Mouse (Mus musculus) embryonic facial prominence, embryonic 12.5 days (tissue): ENCODE data around the gene Slc17a9. TPM values are rescaled to one million over a fixed set of nuclear protein-coding genes. Genes with fewer than 3 reads are reported as not detected.

Source experiments
- ATAC-seq: fragments of 200-750 bp; cut with Nextera tagmentation; 2 replicates; pipeline ENCODE4 v1.8.0; 2017; ENCODE audit not compliant: insufficient number of reproducible peaks, insufficient read depth, low FRiP score, low TSS enrichment
- H3K27ac ChIP-seq: fragments of 300-500 bp; sonication (generic); 2 replicates; pipeline ENCODE4 v1.5.1; 2016; ENCODE audit warnings: mild to moderate bottlenecking
- H3K27me3 ChIP-seq: fragments of 300-500 bp; sonication (generic); 2 replicates; pipeline ENCODE4 v1.6.1; 2016; ENCODE audit warnings: mild to moderate bottlenecking, moderate library complexity
- H3K36me3 ChIP-seq: fragments of 300-500 bp; sonication (generic); 2 replicates; pipeline ENCODE4 v1.6.1; 2016; ENCODE audit warnings: mild to moderate bottlenecking
- H3K4me1 ChIP-seq: fragments of 300-500 bp; sonication (generic); 2 replicates; pipeline ENCODE4 v1.6.1; 2016
- H3K4me2 ChIP-seq: fragments of 300-500 bp; sonication (generic); replicated peaks from 2 replicates; pipeline ENCODE4 v1.6.1; 2016; ENCODE audit warnings: mild to moderate bottlenecking, moderate library complexity
- H3K4me3 ChIP-seq: fragments of 300-500 bp; sonication (generic); 2 replicates; pipeline ENCODE4 v1.5.1; 2016; ENCODE audit warnings: mild to moderate bottlenecking
- H3K9ac ChIP-seq: fragments of 300-500 bp; sonication (generic); 2 replicates; pipeline ENCODE4 v1.6.1; 2016; ENCODE audit warnings: mild to moderate bottlenecking, moderate library complexity
- H3K9me3 ChIP-seq: fragments of 300-500 bp; sonication (generic); 2 replicates; pipeline ENCODE4 v1.6.1; 2016; ENCODE audit warnings: mild to moderate bottlenecking, moderate library complexity
- WGBS: fragments of 180-500 bp; shearing (Covaris S2); methylation state at CpG from one replicate; pipeline ENCODE4 v1.1.7; 2016; 5-methylcytosine and 5-hydroxymethylcytosine counted together
- polyA plus RNA-seq: library from polyadenylated mRNA; unstranded; fragments of >200 nt; fragmentation: Nextera tagmentation; extraction: Ambion mirVana; gene quantifications from 2 replicates; pipeline ENCODE4 v1.2.1, GENCODE M21; 2016

The Slc17a9 gene
- polyA plus RNA-seq, 1 experiment from 2014 or later, result 0.56 TPM

- Histone ChIP-seq H3K27ac (no peak overlapping the region), H3K36me3 (no peaks in the 10 kb centered on the region), H3K9me3 (no peaks in the 10 kb centered on the region), H3K4me3 (no peak overlapping the region), H3K9ac (no peak overlapping the region), H3K4me2 (no peak overlapping the region), H3K4me1 (no peaks in the 10 kb centered on the region), H3K27me3 (no peaks in the 10 kb centered on the region)
- WGBS, result 73% methylated on average over 2 of the region's 2 CpGs
- no peak for ATAC-seq
These were observed 12.9 kb downstream of the Slc17a9 start for GRCm38 (mm10) chr2:180737984-180738383.

- no peak overlapping the region for H3K27ac ChIP-seq
- H3K9me3 ChIP-seq, result no peaks in the 10 kb centered on the region
- no peaks in the 10 kb centered on the region for H3K36me3 ChIP-seq
- no peaks in the 10 kb centered on the region for H3K4me1 ChIP-seq
- no peak overlapping the region for H3K4me2 ChIP-seq
- no peak overlapping the region for H3K9ac ChIP-seq
- ATAC-seq, result no peak
- 31% methylated on average over 3 of the region's 3 CpGs for WGBS
- no peak overlapping the region for H3K4me3 ChIP-seq
- H3K27me3 ChIP-seq, result no peaks in the 10 kb centered on the region
These were observed 15.3 kb downstream of the Slc17a9 start for GRCm38 (mm10) chr2:180740349-180740748.

GRCm38 (mm10) chr2:180741421-180741820, 16.4 kb downstream of the Slc17a9 start:
- H3K4me2 ChIP-seq, result no peak overlapping the region
- H3K36me3 ChIP-seq, result no peaks in the 10 kb centered on the region
- H3K4me1 ChIP-seq, result no peaks in the 10 kb centered on the region
- H3K4me3 ChIP-seq, result no peak overlapping the region
- 72% methylated on average over 7 of the region's 7 CpGs for WGBS
- H3K27me3 ChIP-seq, result no peaks in the 10 kb centered on the region
- no peaks in the 10 kb centered on the region for H3K9me3 ChIP-seq
- no peak for ATAC-seq
- H3K27ac ChIP-seq, result no peak overlapping the region
- H3K9ac ChIP-seq, result no peak overlapping the region

- Histone ChIP-seq H3K4me1 (no peaks in the 10 kb centered on the region), H3K4me3 (no peak overlapping the region), H3K36me3 (no peaks in the 10 kb centered on the region), H3K4me2 (no peak overlapping the region), H3K27me3 (no peaks in the 10 kb centered on the region), H3K9ac (no peak overlapping the region), H3K9me3 (no peaks in the 10 kb centered on the region), H3K27ac (no peak overlapping the region)
- 85% methylated on average over 6 of the region's 6 CpGs for WGBS
- no peak for ATAC-seq
These were observed 17.8 kb downstream of the Slc17a9 start for GRCm38 (mm10) chr2:180742820-180743219.

GRCm38 (mm10) chr2:180743321-180743720, 18.3 kb downstream of the Slc17a9 start:
- Histone ChIP-seq H3K27ac (no peak overlapping the region), H3K36me3 (no peaks in the 10 kb centered on the region), H3K27me3 (no peaks in the 10 kb centered on the region), H3K9me3 (no peaks in the 10 kb centered on the region), H3K4me2 (no peak overlapping the region), H3K4me3 (no peak overlapping the region), H3K4me1 (no peaks in the 10 kb centered on the region), H3K9ac (no peak overlapping the region)
- WGBS, result 86% methylated on average over 2 of the region's 2 CpGs
- ATAC-seq, result no peak

- no peak overlapping the region for H3K4me3 ChIP-seq
- peak; percentile 60; the same call in 1 of the 2 replicates for ATAC-seq
- 35% methylated on average over 17 of the region's 17 CpGs for WGBS
These were observed 20.3 kb downstream of the Slc17a9 start for GRCm38 (mm10) chr2:180745248-180745927.

GRCm38 (mm10) chr2:180746569-180747192, 21.6 kb downstream of the Slc17a9 start:
- Histone ChIP-seq H3K9ac (no peak overlapping the region), H3K4me2 (no peak overlapping the region), H3K27me3 (no peaks in the 10 kb centered on the region), H3K9me3 (no peaks in the 10 kb centered on the region), H3K4me1 (no peaks in the 10 kb centered on the region), H3K27ac (no peak overlapping the region), H3K4me3 (no peak overlapping the region), H3K36me3 (no peaks in the 10 kb centered on the region)
- no peak for ATAC-seq
- WGBS, result 23% methylated on average over 5 of the region's 5 CpGs

More at GRCm38 (mm10) chr2:180745248-180745927, 20.3 kb downstream of the Slc17a9 start:
- Histone ChIP-seq H3K4me1 (no peaks in the 10 kb centered on the region), H3K27ac (no peak overlapping the region), H3K27me3 (no peaks in the 10 kb centered on the region), H3K4me2 (no peak overlapping the region), H3K9me3 (no peaks in the 10 kb centered on the region), H3K9ac (no peak overlapping the region), H3K36me3 (no peaks in the 10 kb centered on the region)

GRCm38 (mm10) chr2:180748904-180749303, 23.8 kb downstream of the Slc17a9 start:
- Histone ChIP-seq H3K9ac (no peak overlapping the region), H3K27ac (no peak overlapping the region), H3K9me3 (no peaks in the 10 kb centered on the region), H3K4me1 (no peaks in the 10 kb centered on the region), H3K27me3 (no peaks in the 10 kb centered on the region), H3K4me3 (no peak overlapping the region), H3K36me3 (no peaks in the 10 kb centered on the region), H3K4me2 (no peak overlapping the region)
- WGBS, result 31% methylated on average over 5 of the region's 5 CpGs
- ATAC-seq, result no peak

- no peak for ATAC-seq
- H3K27me3 ChIP-seq, result no peaks in the 10 kb centered on the region
- no peak overlapping the region for H3K9ac ChIP-seq
- H3K36me3 ChIP-seq, result no peaks in the 10 kb centered on the region
- no peak overlapping the region for H3K4me3 ChIP-seq
- H3K9me3 ChIP-seq, result no peaks in the 10 kb centered on the region
- no peak overlapping the region for H3K4me2 ChIP-seq
- H3K27ac ChIP-seq, result no peak overlapping the region
- no peaks in the 10 kb centered on the region for H3K4me1 ChIP-seq
- 74% methylated on average over 5 of the region's 5 CpGs for WGBS
These were observed 30.1 kb downstream of the Slc17a9 start for GRCm38 (mm10) chr2:180754976-180755688.

- H3K4me1 ChIP-seq, result no peaks in the 10 kb centered on the region
- H3K4me3 ChIP-seq, result no peak overlapping the region
- H3K27ac ChIP-seq, result no peak overlapping the region
- no peaks in the 10 kb centered on the region for H3K9me3 ChIP-seq
- H3K4me2 ChIP-seq, result no peak overlapping the region
- ATAC-seq, result no peak
- H3K9ac ChIP-seq, result no peak overlapping the region
- H3K27me3 ChIP-seq, result no peaks in the 10 kb centered on the region
- WGBS, result 2% methylated on average over 8 of the region's 8 CpGs
- H3K36me3 ChIP-seq, result no peaks in the 10 kb centered on the region
These were observed 30.8 kb downstream of the Slc17a9 start for GRCm38 (mm10) chr2:180755896-180756295.

- Histone ChIP-seq H3K4me2 (no peak overlapping the region), H3K9me3 (no peaks in the 10 kb centered on the region), H3K4me1 (no peaks in the 10 kb centered on the region), H3K27ac (no peak overlapping the region), H3K36me3 (no peaks in the 10 kb centered on the region), H3K4me3 (no peak overlapping the region), H3K9ac (no peak overlapping the region), H3K27me3 (no peaks in the 10 kb centered on the region)
- whole genome bisulfite sequencing, result 27% methylated on average over 2 of the region's 2 CpGs
- ATAC-seq, result no peak
These were observed 31.7 kb downstream of the Slc17a9 start for GRCm38 (mm10) chr2:180756786-180757185.
